Mouse (Mus musculus): ENCODE measurements at regions not wholly inside any gene's neighbourhood (a gene's known extent, or its start where the extent isn't known, plus 50 kb on each side); places are given as distances from the start of the nearest gene placed in this dataset.

GRCm38 (mm10) chr16:79718230-79718629, 627.3 kb upstream of the Tmprss15 start:
- no peaks in the 10 kb centered on the region for H3K27me3 ChIP-seq (ENCODE audit: control insufficient read depth, insufficient read depth, insufficient read length)
- H3K36me3 ChIP-seq (ENCODE audit: control insufficient read depth, insufficient read depth) = no peaks in the 10 kb centered on the region
- H3K79me2 ChIP-seq (ENCODE audit: control insufficient read depth, insufficient read depth) = no peaks in the 10 kb centered on the region
- TF ChIP-seq CTCF (IDR thresholded peaks at IDR 0.05; ENCODE audit: control insufficient read depth, insufficient read depth, insufficient read length) = no peak
- no peak for TF ChIP-seq USF1 (IDR thresholded peaks at IDR 0.05; ENCODE audit: low read depth)
- TF ChIP-seq FOSL1 (IDR thresholded peaks at IDR 0.05; ENCODE audit: insufficient read depth, low read length, poor library complexity, severe bottlenecking) = no peak
- TF ChIP-seq CEBPB (IDR thresholded peaks at IDR 0.05; ENCODE audit: low read depth) = no peak
- TF ChIP-seq MAX (IDR thresholded peaks at IDR 0.05) = no peak
- TF ChIP-seq MYOD1 (IDR thresholded peaks at IDR 0.05; ENCODE audit: control insufficient read depth, insufficient read length, low read depth) = no peak
- no peak for TF ChIP-seq MYOG (IDR thresholded peaks at IDR 0.05; ENCODE audit: control insufficient read depth, extremely low read depth, insufficient read length)
- no peak overlapping the region for H3K4me3 ChIP-seq (ENCODE audit: insufficient read depth, poor library complexity, severe bottlenecking)
- H3K79me3 ChIP-seq (ENCODE audit: low read depth) = no peaks in the 10 kb centered on the region
- H3ac ChIP-seq (ENCODE audit: control insufficient read depth, insufficient read length, low read depth) = no peak overlapping the region

DNA sequence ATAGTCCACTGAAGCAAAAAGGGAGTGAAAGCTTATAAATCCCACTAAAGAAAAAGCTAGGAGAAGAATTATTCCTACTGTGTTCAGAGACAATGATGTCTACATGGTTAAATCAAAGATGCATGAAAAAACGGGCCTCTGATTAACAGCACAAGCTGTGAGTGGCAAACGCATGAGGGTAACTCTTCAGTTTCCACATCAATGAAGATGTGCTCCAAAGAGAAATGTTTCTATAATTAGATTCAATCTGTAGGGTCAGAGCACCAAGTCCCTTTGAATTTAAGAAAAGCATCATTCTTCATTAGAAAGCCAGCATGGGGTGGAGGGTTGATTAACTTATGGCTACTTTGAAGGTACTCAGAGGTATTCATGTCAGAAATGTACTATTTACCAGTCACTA, 601.5 kb upstream of the Tmprss15 start:
- Histone ChIP-seq H3K79me2 (ENCODE audit: control insufficient read depth, insufficient read depth) (no peaks in the 10 kb centered on the region), H3K27me3 (ENCODE audit: control insufficient read depth, insufficient read depth, insufficient read length) (no peaks in the 10 kb centered on the region), H3K36me3 (ENCODE audit: control insufficient read depth, insufficient read depth) (no peaks in the 10 kb centered on the region), H3ac (ENCODE audit: control insufficient read depth, insufficient read length, low read depth) (no peak overlapping the region), H3K79me3 (ENCODE audit: low read depth) (no peaks in the 10 kb centered on the region), H3K4me3 (ENCODE audit: insufficient read depth, poor library complexity, severe bottlenecking) (no peak overlapping the region)
- TF ChIP-seq MYOG (IDR thresholded peaks at IDR 0.05; ENCODE audit: control insufficient read depth, extremely low read depth, insufficient read length) (no peak), MAX (IDR thresholded peaks at IDR 0.05) (no peak), FOSL1 (IDR thresholded peaks at IDR 0.05; ENCODE audit: insufficient read depth, low read length, poor library complexity, severe bottlenecking) (no peak), MYOD1 (IDR thresholded peaks at IDR 0.05; ENCODE audit: control insufficient read depth, insufficient read length, low read depth) (no peak), USF1 (IDR thresholded peaks at IDR 0.05; ENCODE audit: low read depth) (no peak), CTCF (IDR thresholded peaks at IDR 0.05; ENCODE audit: control insufficient read depth, insufficient read depth, insufficient read length) (no peak), CEBPB (IDR thresholded peaks at IDR 0.05; ENCODE audit: low read depth) (no peak)

DNA sequence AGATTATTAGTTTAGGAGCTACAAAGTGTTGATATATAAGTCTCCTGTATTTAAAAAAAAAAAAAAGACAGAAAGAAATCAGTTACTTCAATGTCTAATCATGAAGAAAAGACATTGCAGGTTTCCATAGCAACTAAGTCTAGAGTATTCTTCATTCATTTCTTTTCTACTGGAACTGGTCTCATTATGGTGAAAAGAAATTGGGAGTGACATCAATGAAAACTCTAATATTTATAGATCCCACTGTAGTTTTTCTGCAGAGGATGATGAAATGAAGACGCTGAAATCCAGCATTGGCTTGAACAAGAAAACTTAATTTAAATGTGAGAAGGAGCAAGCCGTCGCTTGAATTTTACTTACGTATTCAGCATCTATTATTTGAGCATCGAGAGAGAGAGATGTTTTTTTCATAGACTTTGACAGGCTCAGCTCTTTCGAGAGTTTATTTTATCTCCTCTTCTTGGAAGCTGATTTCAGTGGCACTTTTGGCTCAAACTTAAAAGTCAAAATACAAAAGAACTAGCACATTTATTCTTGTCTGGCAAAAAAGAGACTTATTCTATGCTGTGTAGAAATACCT, 560.4 kb upstream of the Tmprss15 start:
- TF ChIP-seq MYOG (IDR thresholded peaks at IDR 0.05; ENCODE audit: control insufficient read depth, extremely low read depth, insufficient read length) (no peak), CEBPB (IDR thresholded peaks at IDR 0.05; ENCODE audit: low read depth) (no peak), MYOD1 (IDR thresholded peaks at IDR 0.05; ENCODE audit: control insufficient read depth, insufficient read length, low read depth) (no peak), CTCF (IDR thresholded peaks at IDR 0.05; ENCODE audit: control insufficient read depth, insufficient read depth, insufficient read length) (no peak), USF1 (IDR thresholded peaks at IDR 0.05; ENCODE audit: low read depth) (no peak), MAX (IDR thresholded peaks at IDR 0.05) (no peak), FOSL1 (IDR thresholded peaks at IDR 0.05; ENCODE audit: insufficient read depth, low read length, poor library complexity, severe bottlenecking) (no peak)
- Histone ChIP-seq H3K79me2 (ENCODE audit: control insufficient read depth, insufficient read depth) (no peaks in the 10 kb centered on the region), H3ac (ENCODE audit: control insufficient read depth, insufficient read length, low read depth) (no peak overlapping the region), H3K36me3 (ENCODE audit: control insufficient read depth, insufficient read depth) (no peaks in the 10 kb centered on the region), H3K4me3 (ENCODE audit: insufficient read depth, poor library complexity, severe bottlenecking) (no peak overlapping the region), H3K79me3 (ENCODE audit: low read depth) (no peaks in the 10 kb centered on the region), H3K27me3 (ENCODE audit: control insufficient read depth, insufficient read depth, insufficient read length) (no peaks in the 10 kb centered on the region)

- Histone ChIP-seq H3K79me3 (ENCODE audit: low read depth) (no peaks in the 10 kb centered on the region), H3K27me3 (ENCODE audit: control insufficient read depth, insufficient read depth, insufficient read length) (no peaks in the 10 kb centered on the region), H3K79me2 (ENCODE audit: control insufficient read depth, insufficient read depth) (no peaks in the 10 kb centered on the region), H3ac (ENCODE audit: control insufficient read depth, insufficient read length, low read depth) (no peak overlapping the region), H3K4me3 (ENCODE audit: insufficient read depth, poor library complexity, severe bottlenecking) (no peak overlapping the region), H3K36me3 (ENCODE audit: control insufficient read depth, insufficient read depth) (no peaks in the 10 kb centered on the region)
- no peak for TF ChIP-seq FOSL1 (IDR thresholded peaks at IDR 0.05; ENCODE audit: insufficient read depth, low read length, poor library complexity, severe bottlenecking)
- no peak for TF ChIP-seq CEBPB (IDR thresholded peaks at IDR 0.05; ENCODE audit: low read depth)
- TF ChIP-seq MYOG (IDR thresholded peaks at IDR 0.05; ENCODE audit: control insufficient read depth, extremely low read depth, insufficient read length) = no peak
- TF ChIP-seq USF1 (IDR thresholded peaks at IDR 0.05; ENCODE audit: low read depth) = no peak
- TF ChIP-seq CTCF (IDR thresholded peaks at IDR 0.05; ENCODE audit: control insufficient read depth, insufficient read depth, insufficient read length) = no peak
- TF ChIP-seq MYOD1 (IDR thresholded peaks at IDR 0.05; ENCODE audit: control insufficient read depth, insufficient read length, low read depth) = no peak
These were observed 550.0 kb upstream of the Tmprss15 start for GRCm38 (mm10) chr16:79640898-79641297.

DNA sequence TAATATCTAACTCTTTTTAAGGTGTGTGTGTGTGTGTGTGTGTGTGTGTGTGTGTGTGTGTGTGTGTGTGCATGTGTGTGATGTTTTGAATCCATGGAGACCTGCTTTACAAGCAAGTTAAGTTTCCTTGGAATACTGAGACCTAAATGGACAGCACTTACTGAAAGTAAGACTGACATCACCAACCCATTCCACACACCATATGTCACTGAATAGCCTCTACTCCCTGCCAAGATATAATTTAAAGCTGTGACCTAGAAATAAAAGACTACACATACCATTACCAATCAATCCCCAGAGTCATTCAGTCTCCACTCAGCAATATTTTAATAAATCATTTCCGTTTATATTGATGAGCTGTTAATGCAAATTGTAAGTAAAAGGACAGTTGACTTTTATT, 536.2 kb upstream of the Tmprss15 start:
- Histone ChIP-seq H3K79me2 (ENCODE audit: control insufficient read depth, insufficient read depth) (no peaks in the 10 kb centered on the region), H3K27me3 (ENCODE audit: control insufficient read depth, insufficient read depth, insufficient read length) (no peaks in the 10 kb centered on the region), H3ac (ENCODE audit: control insufficient read depth, insufficient read length, low read depth) (no peak overlapping the region), H3K4me3 (ENCODE audit: insufficient read depth, poor library complexity, severe bottlenecking) (no peak overlapping the region), H3K36me3 (ENCODE audit: control insufficient read depth, insufficient read depth) (no peaks in the 10 kb centered on the region), H3K79me3 (ENCODE audit: low read depth) (no peaks in the 10 kb centered on the region)
- TF ChIP-seq MYOD1 (IDR thresholded peaks at IDR 0.05; ENCODE audit: control insufficient read depth, insufficient read length, low read depth) (no peak), MAX (IDR thresholded peaks at IDR 0.05) (no peak), USF1 (IDR thresholded peaks at IDR 0.05; ENCODE audit: low read depth) (no peak), CEBPB (IDR thresholded peaks at IDR 0.05; ENCODE audit: low read depth) (no peak), CTCF (IDR thresholded peaks at IDR 0.05; ENCODE audit: control insufficient read depth, insufficient read depth, insufficient read length) (no peak), FOSL1 (IDR thresholded peaks at IDR 0.05; ENCODE audit: insufficient read depth, low read length, poor library complexity, severe bottlenecking) (no peak), MYOG (IDR thresholded peaks at IDR 0.05; ENCODE audit: control insufficient read depth, extremely low read depth, insufficient read length) (no peak)

Measured in C2C12 (cell line).